Mouse (Mus musculus) heart, adult 11 months (tissue): ENCODE measurements around the gene Clcn6.

Source experiments
- DNase-seq: peaks from one replicate; pipeline ENCODE4 v3.0.0; 2022

The Clcn6 gene

DNA sequence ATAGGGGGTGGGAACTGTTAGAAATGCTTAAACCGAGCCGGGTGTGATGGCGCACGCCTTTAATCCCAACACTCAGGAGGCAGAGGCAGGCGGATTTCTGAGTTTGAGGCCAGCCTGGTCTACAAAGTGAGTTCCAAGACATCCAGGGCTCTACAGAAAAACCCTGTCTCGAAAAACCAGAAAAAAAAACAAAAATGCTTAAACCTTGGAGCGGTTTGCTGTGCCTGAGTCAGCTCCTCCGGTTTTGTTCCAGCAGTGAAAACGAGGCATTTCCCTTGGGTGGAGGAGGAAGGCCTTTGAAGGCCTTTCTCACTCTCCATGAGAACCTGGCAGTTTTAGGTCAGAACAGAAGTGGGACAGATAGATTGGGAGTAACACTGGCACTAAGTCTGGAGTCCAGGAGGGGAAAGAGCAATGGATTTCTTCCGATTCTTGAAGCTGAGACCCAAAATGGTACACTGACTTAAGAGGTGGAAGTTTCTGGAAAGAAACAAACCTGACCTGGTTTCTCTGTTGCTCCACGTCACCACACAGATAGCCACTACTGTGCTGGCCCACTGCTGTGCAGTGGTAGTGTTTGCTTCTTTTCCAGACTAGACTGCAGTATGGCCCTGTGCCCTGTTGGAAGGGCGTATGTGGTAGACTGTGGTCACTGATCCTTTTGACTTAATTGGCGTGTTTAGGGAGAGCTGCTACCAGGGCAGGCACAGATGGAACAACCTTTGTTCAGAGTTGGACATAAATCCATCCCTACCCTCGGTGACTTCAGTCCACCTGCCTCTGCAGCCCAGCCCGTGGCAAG, 1.6 kb upstream of the Clcn6 start:
- DNase-seq = peak; percentile 92

GRCm38 (mm10) chr4:148039254-148040028, 820 bp upstream of the Clcn6 start:
- DNase-seq = peak; percentile 94

- no peak for DNase-seq
Observed at GRCm38 (mm10) chr4:148038079-148038599, 482 bp downstream of the Clcn6 start.

GRCm38 (mm10) chr4:148035440-148035839, 3.2 kb downstream of the Clcn6 start:
- DNase-seq = no peak

- DNase-seq = peak; percentile 72
Observed at GRCm38 (mm10) chr4:148033858-148034410, 4.7 kb downstream of the Clcn6 start.

GRCm38 (mm10) chr4:148030506-148030905, 8.1 kb downstream of the Clcn6 start:
- no peak for DNase-seq

DNA sequence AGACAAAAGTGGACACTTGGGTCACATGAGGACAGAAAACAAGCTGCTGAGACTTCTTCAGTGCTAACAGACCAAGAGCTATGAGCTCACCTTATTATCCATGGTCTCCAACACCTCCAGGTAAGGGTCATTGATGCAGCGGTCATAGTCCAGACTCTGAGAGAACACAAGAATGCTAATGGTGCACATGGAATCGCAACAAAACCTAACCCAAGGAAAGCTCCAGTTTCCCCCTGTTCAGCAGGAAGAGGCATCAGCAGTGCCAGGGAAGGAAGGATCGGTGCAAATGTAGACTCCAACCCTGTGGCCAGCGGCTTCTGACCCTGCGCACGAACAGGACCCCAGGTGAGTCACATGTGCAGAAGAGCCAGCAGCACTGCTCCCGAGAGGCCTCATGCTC, 9.3 kb downstream of the Clcn6 start:
- DNase-seq = no peak

GRCm38 (mm10) chr4:148024003-148024402, 14.6 kb downstream of the Clcn6 start:
- DNase-seq = no peak

- no peak for DNase-seq
Observed at GRCm38 (mm10) chr4:148018410-148018809, 20.2 kb downstream of the Clcn6 start.

- DNase-seq = no peak
Observed at GRCm38 (mm10) chr4:148016981-148017380, 21.6 kb downstream of the Clcn6 start.

DNA sequence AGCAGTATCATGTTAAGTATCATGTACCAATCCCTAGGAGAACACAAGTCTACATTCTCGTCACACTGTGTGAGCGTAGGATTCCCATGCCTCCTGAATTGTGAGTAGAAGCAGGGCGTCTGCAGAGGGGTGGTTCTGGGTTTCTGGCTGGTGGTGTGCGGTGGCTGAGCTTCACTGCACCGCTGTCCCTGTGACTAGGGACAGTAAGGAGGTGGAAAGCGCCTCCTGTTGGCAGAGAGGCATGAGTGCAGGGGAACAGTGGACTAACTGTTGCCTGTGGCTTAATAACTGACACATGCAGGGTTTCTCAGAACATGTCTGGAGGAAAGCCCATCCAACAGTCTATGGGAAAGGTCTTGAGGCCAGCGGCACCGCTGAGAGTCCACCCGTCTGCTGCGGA, 23.2 kb downstream of the Clcn6 start:
- no peak for DNase-seq

GRCm38 (mm10) chr4:148012216-148012615, 26.4 kb downstream of the Clcn6 start:
- DNase-seq = no peak

DNA sequence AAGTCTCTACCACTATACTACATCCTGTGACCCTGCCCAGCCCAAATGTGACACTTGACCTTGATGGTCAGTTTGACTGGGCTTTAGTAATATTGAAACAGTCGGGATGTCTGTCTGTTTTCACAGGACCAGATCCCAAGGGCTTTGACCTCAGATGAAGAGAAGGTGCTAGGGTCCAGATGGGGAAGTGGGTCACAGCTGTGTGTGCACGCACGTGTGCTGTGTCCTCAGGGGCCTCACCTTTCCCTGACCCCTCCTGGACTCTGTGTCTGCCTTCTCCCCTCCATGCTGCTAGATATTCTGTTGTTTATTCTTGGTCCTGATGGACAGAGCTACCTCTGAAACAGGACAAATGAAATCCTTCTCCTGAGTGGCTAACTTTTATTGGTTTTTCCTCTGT, 27.3 kb downstream of the Clcn6 start:
- DNase-seq = no peak

GRCm38 (mm10) chr4:148009641-148010040, 29.0 kb downstream of the Clcn6 start:
- DNase-seq = no peak

- no peak for DNase-seq
Observed at GRCm38 (mm10) chr4:148008412-148008811, 30.2 kb downstream of the Clcn6 start.

DNA sequence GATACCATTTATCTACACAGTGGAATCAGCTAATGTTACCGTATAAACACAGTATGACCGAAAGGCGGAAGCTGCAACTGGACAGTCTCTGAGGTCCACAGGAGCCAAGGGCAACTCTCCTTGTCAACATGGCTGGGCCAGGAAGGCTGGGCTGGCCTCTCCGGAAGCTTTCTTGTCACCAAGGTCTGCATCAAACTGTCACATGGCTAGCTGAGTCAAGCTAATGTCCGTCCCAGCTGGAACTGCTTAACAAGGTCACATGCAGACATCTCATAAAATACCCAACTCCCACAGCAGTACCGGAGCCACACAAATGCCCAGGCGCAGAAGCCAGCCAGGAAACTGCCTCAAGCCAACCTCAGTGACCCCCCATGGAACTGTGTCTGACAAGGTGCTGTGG, 34.3 kb downstream of the Clcn6 start:
- peak; percentile 92 for DNase-seq

DNA sequence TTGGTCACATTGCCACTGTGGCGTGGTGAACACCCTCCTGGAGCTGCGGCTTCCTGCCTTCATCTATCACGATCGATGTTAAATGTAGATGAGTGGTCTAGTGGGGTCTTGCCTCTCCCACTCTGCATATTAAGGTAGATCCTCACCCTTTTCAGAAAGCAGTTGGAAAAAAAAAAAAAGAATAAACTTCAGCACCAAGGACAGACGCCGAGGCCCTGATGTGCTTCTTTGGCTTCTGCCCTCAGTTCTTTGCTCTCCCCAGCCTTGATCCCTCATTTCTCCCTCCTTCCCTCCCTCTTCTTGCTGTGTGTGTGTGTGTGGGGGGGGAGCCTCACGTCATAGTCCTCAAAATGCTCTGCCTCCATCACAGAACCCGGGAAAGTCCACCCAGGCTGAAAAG, 36.8 kb downstream of the Clcn6 start:
- DNase-seq = no peak

- DNase-seq = no peak
Observed at GRCm38 (mm10) chr4:148001013-148001789, 37.4 kb downstream of the Clcn6 start.

- peak; percentile 93 for DNase-seq
Observed at GRCm38 (mm10) chr4:148000202-148000772, 38.3 kb downstream of the Clcn6 start, which contains the start of gene Nppa. Gene Nppa (plus strand): TSS chr4:148000722.

- no peak for DNase-seq
Observed at GRCm38 (mm10) chr4:147995311-147995710, 43.3 kb downstream of the Clcn6 start.

- DNase-seq = no peak
Observed at GRCm38 (mm10) chr4:147993571-147994095, 45.0 kb downstream of the Clcn6 start.
